Mouse (Mus musculus) T-helper 1 cell (primary cell): ENCODE data around the gene Coq10a.

Experiments
- in situ Hi-C: fragments of 300-600 bp; cut with MboI, MseI; formaldehyde crosslinking; loops from one replicate; pipeline ENCODE4 v1.15.1; 2025; ENCODE audit warnings: high pct_unique_total_duplicates

Gene Coq10a

DNA sequence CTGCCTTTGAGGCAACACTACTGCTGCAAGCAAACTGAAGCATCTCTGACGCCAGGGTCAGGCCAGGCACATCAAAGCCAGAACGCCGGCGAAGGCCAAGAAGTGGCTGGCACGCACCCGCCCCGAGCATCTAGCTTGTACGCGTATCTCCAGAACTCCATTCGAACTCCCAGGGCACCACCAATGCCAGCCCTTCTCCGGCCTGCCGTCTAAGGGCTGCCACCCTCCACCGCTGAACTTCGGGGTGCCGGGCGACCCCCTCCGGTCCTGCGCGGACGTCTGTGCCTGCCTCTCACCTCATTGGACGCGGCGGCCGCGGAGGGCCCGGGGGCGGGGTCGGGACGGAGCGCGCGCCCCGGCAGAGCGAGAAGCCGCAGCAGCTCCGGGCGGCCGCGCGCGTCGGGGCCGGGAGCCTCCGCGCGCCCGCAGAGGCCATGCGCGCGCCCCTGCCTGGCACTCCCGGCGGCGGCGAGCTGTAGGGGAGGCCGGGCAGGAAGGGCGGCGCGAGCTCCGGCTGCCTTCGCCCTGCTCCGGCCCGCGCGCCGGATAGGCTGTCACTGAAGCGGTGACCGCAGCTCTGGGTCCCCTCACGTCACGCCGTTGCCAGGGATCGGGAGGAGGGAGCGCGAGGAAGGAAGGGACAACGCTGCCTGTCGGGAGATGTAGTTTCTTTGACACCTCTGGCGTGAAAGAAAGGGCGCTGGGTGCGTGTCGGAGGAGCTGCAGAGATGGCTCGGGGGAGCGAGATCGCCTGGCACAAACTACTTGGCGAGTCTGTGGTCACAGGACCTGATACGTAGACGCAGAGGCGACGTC, at the start of gene Coq10a:
Coq10a (minus strand) TSS at position 596 of the 816 bp plus-strand sequence.
- in situ Hi-C loops, result no loop called here

DNA sequence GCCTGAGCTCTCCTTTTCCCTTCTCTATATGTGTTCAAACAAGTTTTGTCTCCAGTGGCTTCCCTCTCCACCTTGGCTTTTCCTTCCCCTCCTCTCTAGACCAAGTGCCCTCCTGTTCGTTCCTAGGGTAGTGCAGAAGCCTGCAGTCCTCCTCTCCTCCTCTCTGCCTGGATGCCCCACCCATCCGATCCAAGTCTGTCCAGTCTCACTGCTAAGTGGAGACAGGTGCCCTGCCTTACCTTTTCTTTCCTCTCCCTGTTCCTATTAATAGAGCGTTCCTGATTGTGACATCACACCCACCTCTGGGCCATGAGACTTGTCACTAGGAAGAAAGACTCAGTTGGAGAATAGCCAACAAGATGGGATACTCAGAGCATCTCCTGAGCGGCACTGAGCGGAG, 46.1 kb upstream of the Coq10a start:
- in situ Hi-C loops, result no loop called here

DNA sequence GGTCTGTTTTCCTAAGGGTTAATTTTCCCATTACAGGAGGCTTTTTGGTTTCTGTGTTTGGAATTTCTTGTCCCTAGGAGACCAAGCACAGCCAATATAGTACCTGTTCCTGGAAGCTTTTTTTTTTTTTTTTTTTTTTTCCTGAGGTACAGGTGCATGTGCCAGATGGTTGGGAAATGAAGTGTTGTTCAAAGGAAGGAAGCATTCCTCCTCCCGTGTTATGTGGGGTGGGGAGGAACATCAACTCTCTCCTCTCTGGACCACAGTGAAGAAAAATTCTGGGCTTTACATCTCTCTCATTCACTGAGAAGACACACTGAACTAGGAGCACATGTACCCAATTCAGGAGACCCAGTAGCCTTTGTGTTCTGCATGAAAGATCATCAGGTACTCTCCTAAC, 44.3 kb upstream of the Coq10a start:
- in situ Hi-C loops, result no loop called here

DNA sequence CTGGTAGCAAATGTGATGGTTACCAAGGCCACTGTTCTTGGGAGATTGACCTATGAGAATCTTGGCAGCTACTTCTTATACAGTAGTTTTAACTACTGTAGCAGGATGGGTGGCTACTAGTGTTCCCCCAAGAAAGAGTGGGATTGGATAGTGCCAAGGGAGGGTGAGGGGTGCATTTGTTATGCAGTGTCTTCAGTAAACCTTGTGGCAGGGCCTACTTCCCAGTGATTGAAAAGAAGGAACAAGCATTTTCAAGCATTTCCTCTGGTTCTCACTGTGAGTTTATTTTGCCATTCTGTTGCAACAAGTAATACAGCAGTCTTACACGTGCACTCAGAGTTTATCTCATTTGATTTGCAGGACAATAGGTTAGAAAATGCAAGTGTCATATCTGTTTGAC, 43.8 kb upstream of the Coq10a start:
- in situ Hi-C loops, result no loop called here

DNA sequence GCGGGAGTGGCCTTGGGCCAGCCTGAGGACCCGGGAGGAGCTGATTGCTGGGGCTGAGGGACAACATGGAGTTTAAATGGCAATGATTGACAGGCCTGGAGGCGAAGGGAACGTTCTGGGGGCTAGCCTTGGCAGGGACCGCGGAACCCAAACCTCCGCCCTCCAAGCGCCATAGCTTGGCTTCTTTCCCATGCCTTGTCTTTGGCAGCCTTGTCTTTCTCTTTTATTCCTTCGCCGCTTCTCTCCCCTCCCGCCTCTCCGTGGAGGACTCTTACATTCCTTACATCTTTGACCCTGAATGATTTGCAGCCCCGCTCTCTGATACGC, 43.2 kb upstream of the Coq10a start:
- in situ Hi-C loops, result no loop called here

DNA sequence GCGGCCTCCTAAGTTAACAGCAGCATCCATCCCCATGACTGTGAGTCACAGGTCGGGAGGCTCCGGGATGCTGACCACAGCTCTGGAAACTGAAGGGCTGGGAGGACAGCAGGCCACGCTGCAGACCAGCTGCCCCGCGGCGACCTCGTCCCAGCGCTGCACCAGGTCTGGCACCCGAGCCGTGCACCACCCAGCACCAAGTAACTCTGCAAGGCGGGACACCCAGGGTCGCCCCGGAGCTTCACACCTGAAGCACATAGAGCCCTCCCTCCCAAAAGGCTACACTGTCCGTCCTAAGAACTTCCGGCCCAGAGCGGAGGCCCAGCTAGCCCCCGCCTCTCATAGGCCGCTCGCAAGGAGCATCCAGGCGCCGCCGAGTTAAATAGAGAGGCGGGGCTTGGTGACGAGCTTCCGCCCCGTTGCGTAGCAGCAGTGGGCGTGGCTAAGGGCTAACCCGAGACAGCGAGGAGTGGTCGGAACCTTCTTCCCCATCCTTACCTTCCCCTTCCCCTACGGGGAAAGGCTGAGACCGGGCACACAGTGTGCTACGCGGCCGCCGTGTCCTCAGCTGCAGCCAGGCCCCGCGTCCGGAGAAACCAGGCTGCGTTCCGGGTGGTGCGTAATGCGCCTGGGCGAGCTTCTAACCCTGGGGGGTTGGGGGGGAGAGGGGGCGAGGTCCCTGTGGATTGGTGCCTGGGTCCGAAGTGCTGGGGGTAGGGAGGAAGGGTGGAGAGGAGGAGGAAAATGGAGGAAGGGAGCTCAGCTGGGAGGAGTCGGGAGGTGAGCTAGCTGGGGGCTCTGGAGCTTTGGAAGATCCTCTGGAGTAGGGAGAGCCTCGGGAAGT, 42.6 kb upstream of the Coq10a start, which contains the start of the genes Nabp2 and Rnf41:
Nabp2 (minus strand) TSS at position 282 of the 844 bp plus-strand sequence.
Rnf41 (plus strand) TSS at position 447 of the 844 bp plus-strand sequence.
- in situ Hi-C loops, result no loop called here

DNA sequence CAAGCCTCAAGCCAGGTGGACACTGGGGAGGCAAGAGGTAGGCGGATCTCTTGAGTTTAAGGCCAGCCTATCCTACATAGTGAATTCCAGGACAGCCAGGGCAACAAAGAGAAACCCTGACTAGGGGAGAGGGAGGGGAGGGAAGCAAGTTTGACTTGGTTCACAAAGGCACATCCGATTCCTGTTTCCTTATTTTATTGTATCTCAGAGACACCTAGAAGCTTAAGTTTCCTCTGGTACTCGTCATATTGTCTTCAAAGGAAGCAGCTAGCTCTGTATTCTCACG, 41.7 kb upstream of the Coq10a start:
- in situ Hi-C loops, result no loop called here

DNA sequence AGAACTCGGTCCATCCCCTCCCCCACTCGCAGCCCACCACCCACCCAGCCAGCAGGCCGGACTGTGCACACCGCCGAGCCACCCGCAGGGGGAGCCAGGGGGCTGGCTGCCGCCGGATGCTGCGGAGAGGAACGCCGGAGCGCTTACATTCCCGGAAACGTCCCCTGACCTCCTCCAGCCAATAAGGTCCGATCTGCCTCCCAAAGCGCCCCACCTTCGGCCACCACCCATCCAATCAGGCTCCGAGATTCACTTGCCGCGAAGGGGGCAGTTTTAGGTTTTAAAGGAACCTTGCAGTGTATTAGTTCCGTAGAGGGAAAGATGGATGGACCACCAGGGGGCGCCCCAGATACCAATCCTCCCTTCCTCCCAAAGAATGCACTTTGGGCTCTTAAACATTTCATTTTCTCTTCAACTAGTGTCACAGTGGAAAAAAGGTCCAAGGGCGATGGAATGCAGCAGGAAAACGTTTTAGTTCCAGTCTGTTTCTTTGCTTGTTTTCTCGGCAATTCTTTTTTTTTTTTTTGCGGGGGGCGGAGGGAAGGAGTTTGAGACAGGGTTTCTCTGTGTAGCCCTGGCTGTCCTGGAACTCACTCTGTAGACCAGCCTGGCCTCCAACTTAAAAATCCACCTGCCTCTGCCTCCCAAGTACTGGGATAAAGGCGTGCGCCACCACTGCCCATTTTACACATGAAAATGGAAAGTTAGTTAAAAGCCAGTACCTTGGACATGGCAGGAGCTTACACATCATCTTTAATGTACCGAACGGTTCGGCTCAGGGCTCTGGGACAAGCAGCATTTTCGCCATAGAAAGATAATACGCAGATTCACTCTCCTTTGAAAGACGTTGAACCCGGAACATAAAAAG, 41.1 kb upstream of the Coq10a start:
- in situ Hi-C loops, result no loop called here

DNA sequence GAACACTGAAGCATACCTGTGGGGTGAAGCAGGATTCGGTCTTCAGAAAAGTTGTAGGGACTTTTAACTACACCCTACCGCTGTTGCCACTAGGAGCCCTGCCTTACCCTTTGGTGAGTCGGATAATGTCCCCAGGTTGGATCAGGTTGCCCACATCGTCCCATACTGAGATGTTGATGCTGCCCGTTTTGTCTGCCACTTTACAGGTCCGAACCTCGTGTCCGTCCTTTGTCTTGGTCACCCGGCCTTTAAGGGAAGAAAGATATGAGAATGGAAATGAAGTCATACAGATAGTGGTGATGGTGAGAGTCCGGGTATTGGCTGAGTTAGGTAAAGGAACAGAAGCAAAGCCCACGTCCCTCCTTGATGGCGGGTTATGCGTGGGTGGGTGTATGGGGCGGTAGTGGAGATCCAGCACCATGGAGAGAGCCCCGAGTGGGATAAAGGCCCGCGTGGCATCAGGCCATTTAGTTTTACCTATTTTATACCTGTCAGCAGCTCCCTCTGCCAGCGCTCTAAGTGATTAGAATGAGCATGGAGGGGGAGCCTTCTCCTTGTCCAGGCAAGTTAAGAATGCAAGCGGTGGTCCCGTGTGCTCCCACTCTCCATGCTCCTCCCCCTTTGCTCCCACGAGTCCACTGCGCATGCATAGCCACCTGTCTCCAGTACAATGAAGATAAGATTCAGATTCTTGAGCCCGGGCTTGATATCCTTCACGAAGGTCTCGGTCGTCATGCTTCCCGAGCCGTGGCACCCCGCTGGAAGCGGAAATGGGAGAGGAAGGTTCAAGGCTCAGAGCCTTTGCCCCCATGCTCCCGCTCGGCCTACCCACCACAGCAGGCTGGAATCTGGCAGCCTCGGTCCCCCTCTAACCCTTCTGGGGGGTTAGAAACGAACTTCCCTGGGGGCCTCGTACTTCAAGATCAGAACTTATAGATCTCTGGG, 40.1 kb upstream of the Coq10a start:
- in situ Hi-C loops, result no loop called here

DNA sequence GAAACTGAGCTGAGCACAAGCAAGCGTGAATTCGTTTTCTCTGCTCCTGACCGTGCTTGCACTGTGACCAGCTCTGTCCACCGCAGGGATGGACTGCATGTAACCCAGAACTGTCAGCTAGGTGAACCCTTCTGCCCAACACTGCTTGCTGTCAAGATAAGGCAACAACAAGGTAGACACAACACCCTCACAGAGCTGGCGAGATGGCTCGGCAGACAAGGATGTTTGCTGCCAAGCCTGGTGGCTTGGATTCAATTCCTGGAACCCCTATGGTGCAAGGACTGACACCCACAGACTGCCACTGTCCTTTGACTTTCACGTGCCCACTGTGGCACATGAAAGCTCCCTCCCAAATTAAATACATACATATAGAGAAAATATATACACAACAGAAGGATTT, 35.1 kb upstream of the Coq10a start:
- in situ Hi-C loops, result no loop called here

DNA sequence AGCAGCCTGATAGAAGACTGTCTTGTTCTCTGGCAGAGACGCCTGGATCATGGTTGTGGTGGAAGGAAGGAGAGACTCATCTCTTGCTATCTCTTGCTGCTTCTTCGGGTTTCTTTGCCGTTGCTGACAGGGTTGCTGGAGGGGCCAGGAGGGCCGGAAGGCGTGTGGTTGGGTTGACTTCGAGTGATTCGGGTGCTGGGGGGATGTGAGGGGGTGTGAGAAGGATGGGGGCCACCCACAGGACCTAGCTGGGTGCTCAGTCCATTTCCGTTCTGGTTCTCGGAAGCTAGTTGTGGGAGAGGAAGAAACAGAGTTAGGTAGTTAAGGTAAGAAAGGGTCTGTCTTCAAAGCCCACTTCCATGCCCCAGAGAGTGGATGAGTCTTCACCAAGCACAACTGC, 32.8 kb upstream of the Coq10a start:
- in situ Hi-C loops, result no loop called here

DNA sequence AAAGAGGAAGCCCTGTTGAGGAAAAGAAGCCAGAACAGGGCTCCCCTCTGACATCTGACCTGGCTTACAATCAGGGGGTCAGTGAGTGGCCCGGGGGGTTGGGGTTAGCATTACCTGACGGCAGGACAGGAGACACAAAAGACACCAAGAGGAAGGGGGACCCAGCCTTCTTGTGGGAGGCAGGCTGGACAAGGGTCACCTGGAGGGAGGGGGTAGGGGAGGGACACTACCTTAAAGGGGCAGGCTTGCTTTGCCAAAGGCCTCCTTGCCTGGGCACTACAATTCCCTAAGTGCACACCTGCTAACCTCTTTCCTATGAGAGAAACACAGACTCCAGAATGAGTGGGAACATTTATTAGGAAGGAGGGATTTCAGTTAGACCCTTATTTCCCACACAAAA, 32.3 kb upstream of the Coq10a start, which contains the start of gene Slc39a5:
Slc39a5 (minus strand) TSS at position 174 of the 400 bp plus-strand sequence.
- in situ Hi-C loops, result no loop called here

DNA sequence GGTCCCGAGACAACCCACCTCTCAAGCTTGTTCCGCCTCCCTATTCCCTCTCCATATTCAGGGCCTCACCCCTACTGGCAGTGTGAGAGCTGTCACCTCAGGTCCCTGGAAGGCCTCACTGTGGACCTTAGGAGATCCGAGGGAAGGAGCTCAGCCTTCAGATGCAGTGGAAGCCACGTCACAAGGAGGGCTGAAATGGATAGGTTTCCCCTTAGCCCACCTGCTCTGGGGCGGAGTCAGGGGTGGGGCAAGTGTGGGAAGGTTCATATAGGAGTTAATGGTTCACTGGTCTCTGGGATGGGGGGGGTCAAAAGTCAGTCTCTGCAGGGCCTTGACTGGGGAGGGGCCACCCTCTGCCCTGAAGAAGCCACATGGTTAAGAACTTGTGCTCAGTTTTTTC, 31.5 kb upstream of the Coq10a start:
- in situ Hi-C loops, result no loop called here

DNA sequence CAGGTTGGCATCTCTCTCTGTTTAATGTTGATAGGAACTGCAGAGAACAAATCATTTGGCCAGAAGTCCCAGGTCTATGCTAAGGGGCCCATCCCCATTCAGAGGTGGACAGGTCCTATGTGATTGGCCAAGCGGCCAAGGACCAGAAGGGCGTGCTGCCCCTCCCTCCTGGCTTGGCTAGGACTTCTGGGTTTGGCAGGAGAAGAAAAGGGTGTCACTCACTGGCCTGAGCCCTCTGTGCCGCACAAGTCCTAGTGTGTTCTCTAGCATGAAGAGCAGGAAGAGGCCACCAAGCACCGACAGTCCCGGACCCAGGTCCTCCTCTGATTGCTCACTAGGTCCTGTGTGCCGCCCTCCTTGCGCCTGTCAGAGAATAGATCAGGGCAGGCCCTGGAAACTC, 28.7 kb upstream of the Coq10a start:
- in situ Hi-C loops, result no loop called here

DNA sequence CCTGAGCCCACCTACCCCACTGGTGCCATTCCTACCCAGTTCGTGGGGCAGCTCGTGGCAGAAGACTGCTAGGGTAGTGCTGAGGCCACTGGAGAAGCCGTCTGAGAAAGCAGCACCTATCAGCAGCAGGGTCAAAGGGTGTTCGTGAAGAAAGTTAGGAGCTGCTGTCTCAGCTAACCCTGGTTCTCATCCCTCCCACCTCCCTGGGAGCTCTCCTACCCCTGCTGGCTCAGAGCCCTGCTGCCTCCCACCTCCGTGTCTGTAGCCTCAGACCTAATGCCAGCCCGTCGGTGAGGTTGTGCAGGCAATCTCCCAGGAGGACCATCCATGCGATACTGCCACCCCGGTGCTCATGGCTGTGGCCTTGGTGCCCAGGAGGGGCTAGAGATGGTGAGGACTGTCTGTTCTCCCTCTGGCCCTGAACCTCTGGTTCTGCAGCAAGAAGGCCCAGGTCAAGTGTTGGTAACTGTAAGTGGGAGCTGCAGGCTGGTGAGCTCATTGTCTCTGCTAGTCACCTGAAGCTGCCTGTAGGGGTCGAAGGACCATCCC, 28.0 kb upstream of the Coq10a start:
- in situ Hi-C loops, result no loop called here

DNA sequence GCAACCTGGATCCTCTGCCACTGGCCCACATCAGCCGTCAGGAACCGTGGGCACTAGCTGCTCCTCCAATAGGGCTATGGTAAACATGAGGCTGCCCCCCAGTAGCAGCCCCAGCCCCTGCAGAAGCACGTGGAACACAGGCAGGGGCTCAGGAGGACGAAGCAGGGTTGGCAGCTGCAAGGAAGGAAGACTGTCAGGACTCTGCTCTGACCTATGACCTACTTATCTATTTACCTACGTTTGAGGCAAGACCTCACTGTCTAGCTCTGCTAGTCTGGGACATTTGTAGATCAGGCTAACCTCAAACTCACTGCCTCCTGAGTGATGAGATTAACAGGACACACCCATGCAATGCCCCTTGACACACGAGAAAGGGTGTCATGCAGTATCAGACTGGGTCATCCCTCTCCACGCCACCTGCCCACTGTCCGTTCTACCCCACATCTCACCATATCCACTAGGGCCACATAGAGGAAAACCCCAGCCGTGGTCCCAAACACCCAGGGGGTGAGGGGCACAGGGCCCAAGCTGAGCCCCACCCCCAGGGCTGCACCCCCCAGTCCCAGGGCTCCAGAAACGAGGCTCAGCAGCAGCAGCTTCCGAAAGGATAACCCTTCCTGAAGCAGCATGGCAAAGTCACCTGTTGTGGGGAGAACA, 27.3 kb upstream of the Coq10a start:
- in situ Hi-C loops, result no loop called here

DNA sequence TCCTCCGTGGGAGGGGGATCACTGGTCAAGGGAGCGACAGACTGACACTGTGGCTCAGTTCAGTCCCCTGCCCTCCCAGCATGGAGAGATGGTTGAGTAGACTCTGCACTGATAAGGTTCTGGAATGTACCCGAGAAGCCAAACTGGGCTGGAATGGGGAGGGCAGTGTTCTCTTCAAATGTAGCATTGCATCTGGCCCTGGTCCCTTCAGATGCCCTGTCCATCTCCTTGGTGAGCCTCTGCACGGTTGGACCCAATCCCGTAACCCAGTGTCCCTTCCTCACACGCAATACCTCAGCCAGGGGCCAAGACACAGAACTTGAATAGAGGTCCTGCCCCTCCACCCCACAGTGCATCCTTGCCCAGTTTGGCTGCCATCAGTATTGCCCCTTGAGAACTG, 23.1 kb upstream of the Coq10a start:
- in situ Hi-C loops, result no loop called here

DNA sequence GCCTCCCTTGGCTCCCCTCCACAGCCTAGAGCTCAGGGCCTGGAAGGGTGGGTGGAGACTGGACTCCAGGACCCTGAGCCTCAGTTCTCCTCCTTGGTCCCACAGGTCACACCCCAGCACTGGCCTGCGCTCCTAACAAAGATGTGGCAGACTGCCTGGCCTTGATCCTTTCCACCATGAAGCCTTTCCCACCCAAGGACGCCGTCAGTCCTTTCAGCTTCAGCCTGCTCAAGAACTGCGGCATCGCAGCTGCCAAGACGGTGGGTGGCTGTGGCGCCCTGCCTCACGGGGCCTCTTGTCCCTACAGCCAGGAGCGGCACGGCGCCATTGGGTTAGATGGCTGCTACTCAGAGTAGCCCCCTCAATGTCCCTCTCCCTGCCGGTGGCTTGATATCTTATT, 21.6 kb upstream of the Coq10a start:
- in situ Hi-C loops, result no loop called here

DNA sequence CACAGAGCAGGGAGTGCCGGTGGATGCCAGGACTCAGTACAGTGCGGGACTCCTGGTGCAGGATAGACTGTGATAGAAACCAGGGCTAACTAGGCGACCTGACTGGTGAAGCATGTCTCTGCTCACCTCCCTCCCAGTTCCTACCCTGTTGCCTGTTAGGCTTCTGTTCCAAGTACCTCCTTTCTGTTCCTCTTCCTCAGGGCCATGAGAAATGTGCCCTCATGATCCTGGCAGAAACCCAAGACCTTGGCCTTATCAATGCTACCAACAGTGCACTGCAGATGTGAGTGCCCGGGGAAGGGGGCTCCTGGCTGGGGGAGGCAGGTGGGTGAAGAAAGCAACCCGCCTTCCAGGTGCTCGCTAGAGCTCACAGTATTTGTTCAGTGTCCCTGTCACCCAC, 20.8 kb upstream of the Coq10a start:
- in situ Hi-C loops, result loop anchor here (5.0 kb wide), 1 partner anchor 48 kb away; no protein-coding TSS in a partner anchor

DNA sequence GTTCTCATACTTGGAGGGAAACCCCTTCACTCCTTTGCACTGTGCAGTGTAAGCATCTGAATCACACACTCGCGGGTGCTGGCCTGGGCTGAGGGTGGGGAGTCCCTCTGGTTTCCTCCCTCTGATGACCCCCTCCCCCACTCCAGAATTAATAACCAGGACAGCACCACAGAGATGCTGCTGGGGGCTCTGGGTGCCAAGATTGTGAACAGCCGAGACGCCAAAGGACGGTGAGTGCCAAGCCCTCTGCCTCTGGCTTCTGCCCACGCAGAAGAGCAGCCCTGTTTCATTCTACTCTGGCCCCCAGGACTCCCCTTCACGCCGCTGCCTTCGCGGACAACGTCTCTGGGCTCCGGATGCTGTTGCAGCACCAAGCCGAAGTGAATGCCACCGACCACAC, 20.1 kb upstream of the Coq10a start:
- in situ Hi-C loops, result loop anchor here (5.0 kb wide), 1 partner anchor 48 kb away; no protein-coding TSS in a partner anchor
